Mouse (Mus musculus): Measurements from ENCODE around the gene Ctnnbip1.

- TF ChIP-seq CTCF (IDR thresholded peaks at IDR 0.05; ENCODE audit: borderline replicate concordance, insufficient read depth, low read length) (no peak), POLR2A (IDR thresholded peaks at IDR 0.05; ENCODE audit: low read depth, low read length) (no peak)
Observed at GRCm38 (mm10) chr4:149576061-149576460, 58.0 kb downstream of the Ctnnbip1 start.

Measured in embryonic fibroblast, embryonic 13.5 days (primary cell).